Mouse (Mus musculus) heart, adult 2 months (tissue): ENCODE measurements around the gene Epn3.

Experiments used
- CTCF ChIP-seq: fragments of 200-600 bp; IDR thresholded peaks from 2 replicates; pipeline ENCODE4 v1.8.1; 2022; ENCODE audit warnings: antibody characterized with exemption, mild to moderate bottlenecking, moderate library complexity
- EP300 ChIP-seq: fragments of 200-500 bp; IDR thresholded peaks from 2 replicates; pipeline ENCODE4 v1.6.1; 2011; ENCODE audit warnings: low read depth, low read length, control low read depth; ENCODE audit not compliant: insufficient read depth
- POLR2A ChIP-seq: fragments of 200-500 bp; IDR thresholded peaks from 2 replicates; pipeline ENCODE4 v1.6.1; 2011; ENCODE audit warnings: mild to moderate bottlenecking, low read depth, low read length, control low read depth; ENCODE audit not compliant: insufficient read depth

DNA sequence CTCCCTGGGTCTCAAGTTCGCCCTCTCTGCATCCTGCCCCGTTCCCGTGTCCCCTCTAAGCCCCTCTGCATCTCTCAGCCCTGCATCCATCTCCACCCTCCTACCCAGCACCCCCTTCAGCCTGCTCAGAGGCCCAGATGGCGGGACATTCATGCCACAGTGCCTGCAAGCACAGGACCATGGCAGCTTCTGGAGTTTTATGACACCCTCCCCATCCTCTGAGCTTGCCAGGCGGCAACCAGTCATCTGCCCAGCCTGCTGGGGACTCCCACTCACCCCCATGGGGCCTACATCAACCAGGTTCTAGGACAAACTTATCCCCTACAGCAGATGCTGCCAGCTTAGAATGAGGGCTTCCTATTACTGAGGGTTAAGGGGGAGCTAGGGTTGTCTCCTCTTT lies 45.0 kb downstream of the Epn3 start:
- TF ChIP-seq EP300 (no peak), POLR2A (no peak), CTCF (no peak)
